Mouse (Mus musculus): ENCODE measurements around the gene Cltrn. TPM values are rescaled to one million over a fixed set of nuclear protein-coding genes. Genes with fewer than 3 reads are reported as not detected.
A peak's percentile ranks its signal among the peaks of the same experiment; 100 is the strongest.

The Cltrn gene
- 3.4 TPM in 1 of 2 replicates, not detected in the other for polyA plus RNA-seq (2011; ENCODE audit: insufficient read depth, insufficient read length, low replicate concordance, missing spikeins)

DNA sequence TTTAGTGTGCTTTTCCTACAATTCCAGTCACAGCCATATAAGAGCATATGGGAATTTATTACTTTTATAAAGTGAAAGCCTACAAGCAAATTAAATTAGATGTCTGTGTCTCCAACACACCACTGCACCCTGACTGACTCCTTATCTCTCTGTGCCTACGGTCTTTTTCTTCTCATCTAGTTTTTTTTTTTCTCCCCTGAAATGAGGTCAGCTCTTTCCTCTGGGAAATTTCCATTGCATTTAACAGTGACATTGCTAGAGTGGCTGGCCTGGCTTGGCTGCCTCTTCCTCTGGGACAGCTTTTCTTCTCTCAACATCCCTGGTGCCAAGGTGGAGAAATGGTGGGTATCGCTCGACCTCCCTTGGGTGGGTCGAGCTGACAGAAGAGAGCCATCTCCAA is at the start of gene Cltrn:
Gene Cltrn, plus strand, starts transcription at position 249 of the 400 bp plus-strand sequence.
- WGBS: 79% methylated on average over 4 of the region's 4 CpGs
- no peak within 1 kb of the TSS for H3K27ac ChIP-seq (ENCODE audit: control insufficient read depth, insufficient read depth, low read depth, low read length, poor library complexity)
- TF ChIP-seq POLR2A (IDR thresholded peaks at IDR 0.05; ENCODE audit: borderline replicate concordance, control insufficient read depth, low read depth, low read length): no peak
- TF ChIP-seq CTCF (IDR thresholded peaks at IDR 0.05; ENCODE audit: control insufficient read depth, insufficient read depth, low read length): no peak
- no peak within 1 kb of the TSS for H3K4me3 ChIP-seq (replicated peaks; ENCODE audit: control insufficient read depth, low read depth, low read length)
- no peaks in the 10 kb centered on the region for H3K4me1 ChIP-seq (ENCODE audit: control insufficient read depth, insufficient read depth, low read length)

GRCm38 (mm10) chrX:164038882-164039281 is 49.7 kb upstream of the Cltrn start:
- 61% methylated on average over 2 of the region's 2 CpGs for WGBS
- Histone ChIP-seq H3K4me3 (replicated peaks; ENCODE audit: control insufficient read depth, low read depth, low read length) (no peak overlapping the region), H3K27ac (ENCODE audit: control insufficient read depth, insufficient read depth, low read depth, low read length, poor library complexity) (no peak overlapping the region), H3K4me1 (ENCODE audit: control insufficient read depth, insufficient read depth, low read length) (no peaks in the 10 kb centered on the region)
- TF ChIP-seq CTCF (IDR thresholded peaks at IDR 0.05; ENCODE audit: control insufficient read depth, insufficient read depth, low read length): no peak
- no peak for TF ChIP-seq POLR2A (IDR thresholded peaks at IDR 0.05; ENCODE audit: borderline replicate concordance, control insufficient read depth, low read depth, low read length)

- H3K27ac ChIP-seq (ENCODE audit: control insufficient read depth, insufficient read depth, low read depth, low read length, poor library complexity): no peak overlapping the region
- no peak for TF ChIP-seq CTCF (IDR thresholded peaks at IDR 0.05; ENCODE audit: control insufficient read depth, insufficient read depth, low read length)
- H3K4me3 ChIP-seq (replicated peaks; ENCODE audit: control insufficient read depth, low read depth, low read length): no peak overlapping the region
- H3K4me1 ChIP-seq (ENCODE audit: control insufficient read depth, insufficient read depth, low read length): no peaks in the 10 kb centered on the region
- WGBS: 77% methylated on average over 13 of the region's 13 CpGs
Observed at GRCm38 (mm10) chrX:164042069-164042468, 46.6 kb upstream of the Cltrn start.

GRCm38 (mm10) chrX:164046736-164047135 is 41.9 kb upstream of the Cltrn start:
- no peaks in the 10 kb centered on the region for H3K4me1 ChIP-seq (ENCODE audit: control insufficient read depth, insufficient read depth, low read length)
- no peak for TF ChIP-seq CTCF (IDR thresholded peaks at IDR 0.05; ENCODE audit: control insufficient read depth, insufficient read depth, low read length)
- TF ChIP-seq POLR2A (IDR thresholded peaks at IDR 0.05; ENCODE audit: borderline replicate concordance, control insufficient read depth, low read depth, low read length): no peak
- 11% methylated on average over 2 of the region's 2 CpGs for WGBS
- no peak overlapping the region for H3K27ac ChIP-seq (ENCODE audit: control insufficient read depth, insufficient read depth, low read depth, low read length, poor library complexity)
- H3K4me3 ChIP-seq (replicated peaks; ENCODE audit: control insufficient read depth, low read depth, low read length): no peak overlapping the region

GRCm38 (mm10) chrX:164055726-164056125 is 32.9 kb upstream of the Cltrn start:
- WGBS: 50% methylated on average over 4 of the region's 4 CpGs

GRCm38 (mm10) chrX:164058523-164058922 is 30.1 kb upstream of the Cltrn start:
- Histone ChIP-seq H3K27ac (ENCODE audit: control insufficient read depth, insufficient read depth, low read depth, low read length, poor library complexity) (no peak overlapping the region), H3K4me3 (replicated peaks; ENCODE audit: control insufficient read depth, low read depth, low read length) (no peak overlapping the region), H3K4me1 (ENCODE audit: control insufficient read depth, insufficient read depth, low read length) (no peaks in the 10 kb centered on the region)
- no peak for TF ChIP-seq CTCF (IDR thresholded peaks at IDR 0.05; ENCODE audit: control insufficient read depth, insufficient read depth, low read length)
- no peak for TF ChIP-seq POLR2A (IDR thresholded peaks at IDR 0.05; ENCODE audit: borderline replicate concordance, control insufficient read depth, low read depth, low read length)
- WGBS: 67% methylated on average over 3 of the region's 3 CpGs

More at GRCm38 (mm10) chrX:164055726-164056125, 32.9 kb upstream of the Cltrn start:
- Histone ChIP-seq H3K27ac (ENCODE audit: control insufficient read depth, insufficient read depth, low read depth, low read length, poor library complexity) (no peak overlapping the region), H3K4me3 (replicated peaks; ENCODE audit: control insufficient read depth, low read depth, low read length) (no peak overlapping the region), H3K4me1 (ENCODE audit: control insufficient read depth, insufficient read depth, low read length) (no peaks in the 10 kb centered on the region)
- TF ChIP-seq CTCF (IDR thresholded peaks at IDR 0.05; ENCODE audit: control insufficient read depth, insufficient read depth, low read length): no peak
- TF ChIP-seq POLR2A (IDR thresholded peaks at IDR 0.05; ENCODE audit: borderline replicate concordance, control insufficient read depth, low read depth, low read length): no peak

- TF ChIP-seq CTCF (IDR thresholded peaks at IDR 0.05; ENCODE audit: control insufficient read depth, insufficient read depth, low read length): no peak
- no peak for TF ChIP-seq POLR2A (IDR thresholded peaks at IDR 0.05; ENCODE audit: borderline replicate concordance, control insufficient read depth, low read depth, low read length)
- WGBS: 27% methylated on average over 4 of the region's 4 CpGs
- H3K27ac ChIP-seq (ENCODE audit: control insufficient read depth, insufficient read depth, low read depth, low read length, poor library complexity): no peak overlapping the region
- H3K4me3 ChIP-seq (replicated peaks; ENCODE audit: control insufficient read depth, low read depth, low read length): no peak overlapping the region
- H3K4me1 ChIP-seq (ENCODE audit: control insufficient read depth, insufficient read depth, low read length): no peaks in the 10 kb centered on the region
Observed at GRCm38 (mm10) chrX:164059070-164059469, 29.6 kb upstream of the Cltrn start.

- H3K4me3 ChIP-seq (replicated peaks; ENCODE audit: control insufficient read depth, low read depth, low read length): no peak overlapping the region
- H3K27ac ChIP-seq (ENCODE audit: control insufficient read depth, insufficient read depth, low read depth, low read length, poor library complexity): no peak overlapping the region
- 12% methylated on average over 2 of the region's 2 CpGs for WGBS
- TF ChIP-seq CTCF (IDR thresholded peaks at IDR 0.05; ENCODE audit: control insufficient read depth, insufficient read depth, low read length): peak; percentile 69
- TF ChIP-seq POLR2A (IDR thresholded peaks at IDR 0.05; ENCODE audit: borderline replicate concordance, control insufficient read depth, low read depth, low read length): no peak
- no peaks in the 10 kb centered on the region for H3K4me1 ChIP-seq (ENCODE audit: control insufficient read depth, insufficient read depth, low read length)
Observed at GRCm38 (mm10) chrX:164066185-164066584, 22.4 kb upstream of the Cltrn start.

GRCm38 (mm10) chrX:164068968-164069367 is 19.7 kb upstream of the Cltrn start:
- H3K4me3 ChIP-seq (replicated peaks; ENCODE audit: control insufficient read depth, low read depth, low read length): no peak overlapping the region
- no peak overlapping the region for H3K27ac ChIP-seq (ENCODE audit: control insufficient read depth, insufficient read depth, low read depth, low read length, poor library complexity)
- no peak for TF ChIP-seq POLR2A (IDR thresholded peaks at IDR 0.05; ENCODE audit: borderline replicate concordance, control insufficient read depth, low read depth, low read length)
- no peak for TF ChIP-seq CTCF (IDR thresholded peaks at IDR 0.05; ENCODE audit: control insufficient read depth, insufficient read depth, low read length)
- H3K4me1 ChIP-seq (ENCODE audit: control insufficient read depth, insufficient read depth, low read length): no peaks in the 10 kb centered on the region
- 90% methylated on average over 4 of the region's 4 CpGs for WGBS

Data from bone marrow, adult 2 months (tissue).